Mouse (Mus musculus) heart, postnatal 0 days (tissue): ENCODE measurements around the gene Erbb2.

Experiments
- CTCF ChIP-seq: IDR thresholded peaks from 2 replicates; pipeline ENCODE4 v1.5.1; 2016; ENCODE audit warnings: antibody characterized with exemption, control low read depth, low read depth
- EP300 ChIP-seq: IDR thresholded peaks from 2 replicates; pipeline ENCODE4 v1.6.1; 2016; ENCODE audit warnings: antibody characterized with exemption, low read depth

DNA sequence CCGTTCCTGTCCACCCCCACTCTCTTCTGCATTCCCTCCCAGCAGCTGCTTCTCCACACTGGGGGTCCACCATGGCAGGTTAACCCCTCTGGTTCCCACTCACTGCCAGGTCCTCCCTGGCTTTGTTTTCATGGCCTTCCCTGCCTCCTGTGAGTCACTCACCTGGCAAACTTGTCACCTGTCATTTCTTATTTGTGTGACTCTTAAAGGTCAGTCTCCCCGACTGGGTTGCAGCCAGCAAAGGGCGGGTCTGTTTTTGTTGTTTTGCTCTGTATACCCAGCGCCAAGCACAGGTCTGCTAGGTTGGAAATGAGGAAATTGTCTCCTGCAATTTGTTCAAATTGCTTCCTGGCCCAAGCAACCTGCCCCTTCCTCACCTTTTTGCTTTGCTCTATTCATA is 33.4 kb downstream of the Erbb2 start:
- TF ChIP-seq EP300: no peak
- no peak for TF ChIP-seq CTCF
